Mouse (Mus musculus): ENCODE results near the gene Crmp1. TPM values are rescaled to one million over a fixed set of nuclear protein-coding genes. Genes with fewer than 3 reads are reported as not detected.

Gene Crmp1
- total and polyA plus RNA-seq, 3 experiments = 0.55 to 0.77 (median 0.59) TPM

DNA sequence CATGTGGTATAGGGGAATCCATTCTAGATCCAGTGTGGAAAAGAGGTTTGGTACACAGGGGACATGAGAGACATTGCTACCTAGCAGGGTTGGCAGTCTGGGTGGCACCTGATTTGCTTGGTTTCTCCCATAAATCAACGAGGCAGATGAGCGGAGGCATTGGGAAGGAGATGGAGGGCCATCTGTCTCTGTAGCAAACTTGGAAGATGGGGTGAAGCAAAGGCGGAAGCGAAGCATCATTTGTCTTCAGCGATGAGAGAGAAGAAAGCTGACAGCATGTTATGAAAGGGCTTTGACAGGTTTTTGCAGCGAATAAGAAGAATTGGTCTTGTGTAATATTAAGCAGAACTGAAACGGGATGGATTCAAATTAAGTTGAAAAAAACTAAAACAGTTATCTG lies 36.9 kb upstream of the Crmp1 start:
- Histone ChIP-seq H3K27me3 (ENCODE audit: control insufficient read depth, insufficient read depth, low read length) (no peaks in the 10 kb centered on the region), H3K79me2 (replicated peaks; ENCODE audit: control insufficient read depth, insufficient read depth, low read length) (no peaks in the 10 kb centered on the region), H3K4me3 (no peak overlapping the region), H3K27ac (no peak overlapping the region), H3K36me3 (ENCODE audit: control insufficient read depth, insufficient read depth, low read length) (no peaks in the 10 kb centered on the region), H3K4me1 (ENCODE audit: control insufficient read depth, insufficient read depth, low read length) (no peaks in the 10 kb centered on the region), H3K9ac (ENCODE audit: low read depth, low read length) (no peak overlapping the region)
- no peak for DNase-seq
- WGBS = 81% methylated on average over 7 of the region's 7 CpGs
- no peak for TF ChIP-seq POLR2A (IDR thresholded peaks at IDR 0.05; ENCODE audit: insufficient read depth, low read depth, low read length)
- intact Hi-C loops (cut with DNase I) = no loop called here

DNA sequence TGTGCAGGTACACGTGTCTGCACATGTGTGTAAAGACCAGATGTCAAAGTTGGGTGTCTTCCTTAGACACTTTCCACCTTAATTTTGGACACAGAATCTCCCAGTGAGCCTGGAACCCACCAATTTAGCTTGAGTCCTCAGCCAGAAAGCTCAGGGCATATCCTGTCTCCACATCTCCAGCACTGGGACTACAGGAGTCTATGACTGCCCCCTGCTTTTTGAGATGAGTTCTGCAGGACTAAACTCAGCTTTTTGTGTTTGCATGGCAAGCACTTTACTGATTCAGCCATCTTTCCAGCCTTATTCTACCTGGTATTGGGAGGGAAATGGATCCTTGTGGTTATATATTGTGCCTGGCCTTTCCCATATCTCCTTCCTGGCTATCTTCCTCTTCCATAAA lies 36.3 kb upstream of the Crmp1 start:
- H3K36me3 ChIP-seq (ENCODE audit: control insufficient read depth, insufficient read depth, low read length) = no peaks in the 10 kb centered on the region
- no peak for TF ChIP-seq CTCF (IDR thresholded peaks at IDR 0.05)
- TF ChIP-seq POLR2A (IDR thresholded peaks at IDR 0.05; ENCODE audit: insufficient read depth, low read depth, low read length) = no peak
- TF ChIP-seq EP300 (IDR thresholded peaks at IDR 0.05; ENCODE audit: insufficient read depth, low read depth, low read length) = no peak
- no peak overlapping the region for H3K27ac ChIP-seq
- no peaks in the 10 kb centered on the region for H3K4me1 ChIP-seq (ENCODE audit: control insufficient read depth, insufficient read depth, low read length)
- H3K27me3 ChIP-seq (ENCODE audit: control insufficient read depth, insufficient read depth, low read length) = no peaks in the 10 kb centered on the region
- no peak overlapping the region for H3K4me3 ChIP-seq
- no peak overlapping the region for H3K9ac ChIP-seq (ENCODE audit: low read depth, low read length)
- DNase-seq = no peak
- no peaks in the 10 kb centered on the region for H3K79me2 ChIP-seq (replicated peaks; ENCODE audit: control insufficient read depth, insufficient read depth, low read length)
- WGBS = 65% methylated on average over 1 of the region's 1 CpGs
- intact Hi-C loops (cut with DNase I) = no loop called here

DNA sequence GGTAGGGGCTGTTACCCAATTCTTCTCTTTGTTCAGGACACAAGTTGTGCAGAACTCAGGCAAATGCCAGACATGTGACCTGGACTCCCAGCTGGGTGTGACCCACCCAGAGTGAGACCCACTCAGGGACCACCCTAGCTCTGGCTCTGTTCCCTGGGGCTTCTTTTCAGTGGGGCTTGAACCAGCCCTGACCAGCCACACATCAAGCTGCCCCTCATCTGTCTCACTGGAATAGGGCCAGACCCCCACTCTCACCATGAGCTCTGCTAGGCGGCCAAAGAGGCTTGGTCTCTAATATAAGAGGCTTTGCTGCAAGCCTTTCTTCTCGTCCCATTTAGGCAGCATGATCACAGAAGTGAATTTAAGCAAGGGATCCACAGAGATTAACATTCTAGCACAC lies 35.4 kb upstream of the Crmp1 start:
- WGBS = 52% methylated on average over 2 of the region's 2 CpGs
- TF ChIP-seq EP300 (IDR thresholded peaks at IDR 0.05; ENCODE audit: insufficient read depth, low read depth, low read length) (no peak), POLR2A (IDR thresholded peaks at IDR 0.05; ENCODE audit: insufficient read depth, low read depth, low read length) (no peak), CTCF (IDR thresholded peaks at IDR 0.05) (no peak)
- H3K36me3 ChIP-seq (ENCODE audit: control insufficient read depth, insufficient read depth, low read length) = no peaks in the 10 kb centered on the region
- no peak overlapping the region for H3K9ac ChIP-seq (ENCODE audit: low read depth, low read length)
- intact Hi-C loops (cut with DNase I) = no loop called here
- H3K4me1 ChIP-seq (ENCODE audit: control insufficient read depth, insufficient read depth, low read length) = no peaks in the 10 kb centered on the region
- H3K79me2 ChIP-seq (replicated peaks; ENCODE audit: control insufficient read depth, insufficient read depth, low read length) = no peaks in the 10 kb centered on the region
- no peak for DNase-seq
- H3K27me3 ChIP-seq (ENCODE audit: control insufficient read depth, insufficient read depth, low read length) = no peaks in the 10 kb centered on the region
- H3K27ac ChIP-seq = no peak overlapping the region
- no peak overlapping the region for H3K4me3 ChIP-seq

DNA sequence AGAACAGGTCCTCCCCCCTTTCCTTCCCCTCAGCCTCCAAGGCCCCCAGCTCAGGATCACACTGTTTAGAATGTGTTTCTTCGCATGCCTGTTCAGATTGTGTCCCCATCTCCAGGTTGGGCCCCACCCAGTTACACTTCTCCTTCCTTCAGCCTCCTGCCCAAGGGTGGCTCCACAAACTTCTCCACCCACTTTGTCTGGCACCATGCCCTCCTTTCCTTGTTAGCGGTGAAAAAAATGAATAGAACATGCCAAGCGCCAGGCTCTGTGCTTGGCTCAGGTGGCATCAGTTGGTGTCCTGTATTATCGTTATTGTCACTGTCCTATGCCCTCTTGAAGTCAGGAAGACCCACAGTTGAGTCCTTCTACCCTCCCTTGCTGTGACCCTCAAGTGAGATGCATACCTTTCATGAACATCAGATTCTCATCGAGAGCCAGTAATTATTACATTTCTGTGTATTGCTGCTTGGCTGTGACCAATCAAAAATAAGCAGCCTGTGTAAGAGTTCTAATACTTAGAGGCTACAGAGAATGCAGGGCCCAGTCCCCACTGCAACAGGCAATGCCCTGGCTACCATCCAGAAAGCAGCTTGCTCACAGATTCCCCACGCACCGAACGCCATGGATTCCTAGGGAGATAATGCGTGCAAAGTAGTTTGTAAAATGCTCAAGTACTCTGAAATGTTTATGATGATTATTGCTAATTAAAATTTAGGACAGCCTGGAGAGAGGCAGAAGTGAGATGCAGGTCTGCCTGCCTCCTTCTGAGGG lies 28.6 kb upstream of the Crmp1 start:
- no peaks in the 10 kb centered on the region for H3K79me2 ChIP-seq (replicated peaks; ENCODE audit: control insufficient read depth, insufficient read depth, low read length)
- TF ChIP-seq POLR2A (IDR thresholded peaks at IDR 0.05; ENCODE audit: insufficient read depth, low read depth, low read length) (no peak), EP300 (IDR thresholded peaks at IDR 0.05; ENCODE audit: insufficient read depth, low read depth, low read length) (no peak), CTCF (IDR thresholded peaks at IDR 0.05) (no peak)
- no peak overlapping the region for H3K27ac ChIP-seq
- H3K9ac ChIP-seq (ENCODE audit: low read depth, low read length) = no peak overlapping the region
- H3K4me1 ChIP-seq (ENCODE audit: control insufficient read depth, insufficient read depth, low read length) = no peaks in the 10 kb centered on the region
- no peaks in the 10 kb centered on the region for H3K27me3 ChIP-seq (ENCODE audit: control insufficient read depth, insufficient read depth, low read length)
- no peaks in the 10 kb centered on the region for H3K36me3 ChIP-seq (ENCODE audit: control insufficient read depth, insufficient read depth, low read length)
- intact Hi-C loops (cut with DNase I) = no loop called here
- 70% methylated on average over 9 of the region's 9 CpGs for WGBS
- no peak for DNase-seq
- no peak overlapping the region for H3K4me3 ChIP-seq

DNA sequence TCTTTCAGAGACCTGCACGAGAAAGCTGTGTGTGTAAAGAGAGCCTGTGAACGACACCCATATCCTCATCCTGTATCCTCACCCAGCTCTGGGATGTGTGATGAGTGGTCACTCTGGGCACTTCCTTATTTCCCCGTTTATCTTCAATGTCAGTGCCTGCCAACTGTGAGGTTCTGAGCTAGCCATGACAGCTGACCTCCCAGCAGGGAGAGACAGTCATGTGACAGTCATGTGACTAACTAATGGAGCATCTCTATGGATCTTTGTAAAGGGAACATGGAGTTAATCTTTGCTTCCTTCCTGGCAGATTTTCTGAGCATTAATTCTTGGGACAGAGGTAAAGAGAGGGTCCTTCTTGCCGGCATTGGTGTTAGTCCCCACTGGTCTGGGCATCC lies 28.0 kb upstream of the Crmp1 start:
- Histone ChIP-seq H3K27ac (no peak overlapping the region), H3K4me1 (ENCODE audit: control insufficient read depth, insufficient read depth, low read length) (no peaks in the 10 kb centered on the region), H3K27me3 (ENCODE audit: control insufficient read depth, insufficient read depth, low read length) (no peaks in the 10 kb centered on the region), H3K79me2 (replicated peaks; ENCODE audit: control insufficient read depth, insufficient read depth, low read length) (no peaks in the 10 kb centered on the region), H3K36me3 (ENCODE audit: control insufficient read depth, insufficient read depth, low read length) (no peaks in the 10 kb centered on the region), H3K9ac (ENCODE audit: low read depth, low read length) (no peak overlapping the region), H3K4me3 (no peak overlapping the region)
- no peak for DNase-seq
- 51% methylated on average over 4 of the region's 4 CpGs for WGBS
- intact Hi-C loops (cut with DNase I) = no loop called here
- TF ChIP-seq CTCF (IDR thresholded peaks at IDR 0.05) = no peak
- TF ChIP-seq POLR2A (IDR thresholded peaks at IDR 0.05; ENCODE audit: insufficient read depth, low read depth, low read length) = no peak
- TF ChIP-seq EP300 (IDR thresholded peaks at IDR 0.05; ENCODE audit: insufficient read depth, low read depth, low read length) = no peak

DNA sequence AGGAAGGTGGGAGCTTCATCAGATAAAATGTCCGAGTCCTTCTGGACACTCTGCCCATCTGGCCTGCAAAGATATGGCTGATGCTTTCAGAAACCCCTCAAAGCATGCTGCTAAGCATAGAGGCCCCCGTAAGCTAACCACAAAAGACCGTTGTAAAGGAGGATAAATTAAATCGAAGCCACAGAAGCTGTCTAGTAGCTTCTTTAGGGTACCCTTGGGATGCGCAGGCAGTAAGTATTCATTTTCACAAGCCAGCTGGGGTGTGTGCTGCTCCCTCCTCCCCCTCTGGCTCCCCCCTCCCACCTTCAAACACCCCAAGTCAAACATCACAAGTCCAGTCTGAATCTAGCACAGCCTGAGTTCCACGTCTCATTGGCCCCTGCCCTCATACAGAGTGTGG lies 27.1 kb upstream of the Crmp1 start:
- Histone ChIP-seq H3K9ac (ENCODE audit: low read depth, low read length) (no peak overlapping the region), H3K4me1 (ENCODE audit: control insufficient read depth, insufficient read depth, low read length) (no peaks in the 10 kb centered on the region), H3K27ac (no peak overlapping the region), H3K36me3 (ENCODE audit: control insufficient read depth, insufficient read depth, low read length) (no peaks in the 10 kb centered on the region), H3K4me3 (no peak overlapping the region), H3K79me2 (replicated peaks; ENCODE audit: control insufficient read depth, insufficient read depth, low read length) (no peaks in the 10 kb centered on the region), H3K27me3 (ENCODE audit: control insufficient read depth, insufficient read depth, low read length) (no peaks in the 10 kb centered on the region)
- DNase-seq = no peak
- WGBS = 81% methylated on average over 6 of the region's 6 CpGs
- intact Hi-C loops (cut with DNase I) = no loop called here
- TF ChIP-seq EP300 (IDR thresholded peaks at IDR 0.05; ENCODE audit: insufficient read depth, low read depth, low read length) (no peak), CTCF (IDR thresholded peaks at IDR 0.05) (no peak), POLR2A (IDR thresholded peaks at IDR 0.05; ENCODE audit: insufficient read depth, low read depth, low read length) (no peak)

All from heart, adult 2 months (tissue).